Mouse (Mus musculus): ENCODE measurements around the gene Lamb2. TPM values are rescaled to one million over a fixed set of nuclear protein-coding genes. Genes with fewer than 3 reads are reported as not detected.

The Lamb2 gene
- total and polyA plus RNA-seq, 3 experiments = 272 to 360 (median 326) TPM

GRCm38 (mm10) chr9:108474528-108474927 lies 5.0 kb upstream of the Lamb2 start:
- no peak for TF ChIP-seq EP300 (IDR thresholded peaks at IDR 0.05; ENCODE audit: insufficient read depth, low read depth, low read length)
- TF ChIP-seq CTCF (IDR thresholded peaks at IDR 0.05) = no peak
- TF ChIP-seq POLR2A (IDR thresholded peaks at IDR 0.05; ENCODE audit: insufficient read depth, low read depth, low read length) = no peak
- Histone ChIP-seq H3K79me2 (replicated peaks; ENCODE audit: control insufficient read depth, insufficient read depth, low read length) (no peaks in the 10 kb centered on the region), H3K4me3 (no peak overlapping the region), H3K9ac (ENCODE audit: low read depth, low read length) (no peak overlapping the region), H3K36me3 (ENCODE audit: control insufficient read depth, insufficient read depth, low read length) (no peaks in the 10 kb centered on the region), H3K27ac (no peak overlapping the region), H3K27me3 (ENCODE audit: control insufficient read depth, insufficient read depth, low read length) (no peaks in the 10 kb centered on the region), H3K4me1 (ENCODE audit: control insufficient read depth, insufficient read depth, low read length) (peaks cover 5% of the 10 kb centered on the region)
- no peak for DNase-seq
- intact Hi-C loops (cut with DNase I) = no loop called here
- WGBS = 50% methylated on average over 1 of the region's 1 CpGs

GRCm38 (mm10) chr9:108478638-108479156 lies 839 bp upstream of the Lamb2 start:
- TF ChIP-seq EP300 (IDR thresholded peaks at IDR 0.05; ENCODE audit: insufficient read depth, low read depth, low read length) (peak; percentile 90), POLR2A (IDR thresholded peaks at IDR 0.05; ENCODE audit: insufficient read depth, low read depth, low read length) (peak; percentile 80), CTCF (IDR thresholded peaks at IDR 0.05) (peak; percentile 24; the same call in 1 of the 2 replicates)
- intact Hi-C loops (cut with DNase I) = loop anchor here (2.0 kb wide), 2 partner anchors 18 to 38 kb away; partner anchors contain the start of genes Ccdc71, Klhdc8b and Qrich1

GRCm38 (mm10) chr9:108479241-108479640 lies 295 bp upstream of the Lamb2 start:
- H3K4me1 ChIP-seq (ENCODE audit: control insufficient read depth, insufficient read depth, low read length) = peaks cover 11% of the 10 kb centered on the region
- peak overlapping the region; percentile 81 for H3K4me3 ChIP-seq
- no peak for TF ChIP-seq POLR2A (IDR thresholded peaks at IDR 0.05; ENCODE audit: insufficient read depth, low read depth, low read length)
- TF ChIP-seq CTCF (IDR thresholded peaks at IDR 0.05) = no peak
- no peak for TF ChIP-seq EP300 (IDR thresholded peaks at IDR 0.05; ENCODE audit: insufficient read depth, low read depth, low read length)
- peak in 1 of 2 experiments; percentile 71 for DNase-seq
- no peaks in the 10 kb centered on the region for H3K27me3 ChIP-seq (ENCODE audit: control insufficient read depth, insufficient read depth, low read length)
- intact Hi-C loops (cut with DNase I) = loop anchor here (2.0 kb wide), 2 partner anchors 18 to 38 kb away; partner anchors contain the start of genes Ccdc71, Klhdc8b and Qrich1
- no peaks in the 10 kb centered on the region for H3K36me3 ChIP-seq (ENCODE audit: control insufficient read depth, insufficient read depth, low read length)
- H3K79me2 ChIP-seq (replicated peaks; ENCODE audit: control insufficient read depth, insufficient read depth, low read length) = peaks cover 8% of the 10 kb centered on the region
- H3K27ac ChIP-seq = peak overlapping the region; percentile 99
- 25% methylated on average over 11 of the region's 11 CpGs for WGBS
- no peak overlapping the region for H3K9ac ChIP-seq (ENCODE audit: low read depth, low read length)

More at GRCm38 (mm10) chr9:108478638-108479156, 839 bp upstream of the Lamb2 start:
- Histone ChIP-seq H3K9ac (ENCODE audit: low read depth, low read length) (peak overlapping the region; percentile 52), H3K79me2 (replicated peaks; ENCODE audit: control insufficient read depth, insufficient read depth, low read length) (peaks cover 6% of the 10 kb centered on the region), H3K4me3 (peak overlapping the region; percentile 81), H3K4me1 (ENCODE audit: control insufficient read depth, insufficient read depth, low read length) (peaks cover 11% of the 10 kb centered on the region), H3K36me3 (ENCODE audit: control insufficient read depth, insufficient read depth, low read length) (no peaks in the 10 kb centered on the region), H3K27me3 (ENCODE audit: control insufficient read depth, insufficient read depth, low read length) (no peaks in the 10 kb centered on the region), H3K27ac (peak overlapping the region; percentile 99)
- peak; percentile 93 to 94 for DNase-seq
- under 1% methylated on average over 20 of the region's 20 CpGs for WGBS

GRCm38 (mm10) chr9:108480813-108481519 lies 1.4 kb downstream of the Lamb2 start:
- Histone ChIP-seq H3K27me3 (ENCODE audit: control insufficient read depth, insufficient read depth, low read length) (no peaks in the 10 kb centered on the region), H3K9ac (ENCODE audit: low read depth, low read length) (peak overlapping the region; percentile 91), H3K36me3 (ENCODE audit: control insufficient read depth, insufficient read depth, low read length) (no peaks in the 10 kb centered on the region), H3K4me1 (ENCODE audit: control insufficient read depth, insufficient read depth, low read length) (peaks cover 11% of the 10 kb centered on the region), H3K4me3 (peak overlapping the region; percentile 81), H3K79me2 (replicated peaks; ENCODE audit: control insufficient read depth, insufficient read depth, low read length) (peaks cover 8% of the 10 kb centered on the region), H3K27ac (peak overlapping the region; percentile 99)
- WGBS = 69% methylated on average over 28 of the region's 28 CpGs
- intact Hi-C loops (cut with DNase I) = no loop called here
- no peak; the same call in 1 of the 2 replicates for TF ChIP-seq POLR2A (IDR thresholded peaks at IDR 0.05; ENCODE audit: insufficient read depth, low read depth, low read length)
- no peak for TF ChIP-seq CTCF (IDR thresholded peaks at IDR 0.05)
- TF ChIP-seq EP300 (IDR thresholded peaks at IDR 0.05; ENCODE audit: insufficient read depth, low read depth, low read length) = no peak
- peak in 1 of 2 experiments; percentile 42 for DNase-seq

GRCm38 (mm10) chr9:108481520-108482210 lies 2.1 kb downstream of the Lamb2 start:
- H3K4me1 ChIP-seq (ENCODE audit: control insufficient read depth, insufficient read depth, low read length) = peaks cover 11% of the 10 kb centered on the region
- H3K9ac ChIP-seq (ENCODE audit: low read depth, low read length) = peak overlapping the region; percentile 91
- H3K4me3 ChIP-seq = peak overlapping the region; percentile 81
- H3K27ac ChIP-seq = peak overlapping the region; percentile 99
- peaks cover 8% of the 10 kb centered on the region for H3K79me2 ChIP-seq (replicated peaks; ENCODE audit: control insufficient read depth, insufficient read depth, low read length)
- TF ChIP-seq POLR2A (IDR thresholded peaks at IDR 0.05; ENCODE audit: insufficient read depth, low read depth, low read length) (0 out of 2 replicates have a peak, but pooled peaks have one; percentile 49), CTCF (IDR thresholded peaks at IDR 0.05) (no peak)
- H3K36me3 ChIP-seq (ENCODE audit: control insufficient read depth, insufficient read depth, low read length) = no peaks in the 10 kb centered on the region
- DNase-seq = peak; percentile 42 to 62
- 60% methylated on average over 19 of the region's 19 CpGs for WGBS
- intact Hi-C loops (cut with DNase I) = no loop called here
- no peaks in the 10 kb centered on the region for H3K27me3 ChIP-seq (ENCODE audit: control insufficient read depth, insufficient read depth, low read length)

All from heart, adult 2 months (tissue).